Mouse (Mus musculus): ENCODE results near the gene Dppa2. TPM values are rescaled to one million over a fixed set of nuclear protein-coding genes. Genes with fewer than 3 reads are reported as not detected.
"Not testable (repeated sequence)": the region's sequence is repeated elsewhere in the genome, so short reads cannot be mapped to it uniquely, and the experiment has no call there.

Gene Dppa2
- polyA plus RNA-seq, 1 experiment from 2014 or later: not detected

- H3K4me1 ChIP-seq (replicated peaks); H3K27ac ChIP-seq (replicated peaks); H3K36me3 ChIP-seq; H3K9me3 ChIP-seq; H3K27me3 ChIP-seq; H3K9ac ChIP-seq; H3K4me2 ChIP-seq; ATAC-seq (ENCODE audit: low read depth); H3K4me3 ChIP-seq: not testable (repeated sequence)
- 95% methylated on average over 10 of the region's 10 CpGs for WGBS
Observed at GRCm38 (mm10) chr16:48308916-48309315, 5.2 kb downstream of the Dppa2 start.

GRCm38 (mm10) chr16:48309912-48310630, 6.4 kb downstream of the Dppa2 start:
- WGBS: 78% methylated on average over 12 of the region's 12 CpGs
- no peak overlapping the region for H3K9ac ChIP-seq
- no peak overlapping the region for H3K27ac ChIP-seq (replicated peaks)
- no peaks in the 10 kb centered on the region for H3K36me3 ChIP-seq
- H3K4me1 ChIP-seq (replicated peaks): no peaks in the 10 kb centered on the region
- no peak overlapping the region for H3K4me3 ChIP-seq
- no peak overlapping the region for H3K4me2 ChIP-seq
- H3K27me3 ChIP-seq: no peaks in the 10 kb centered on the region
- ATAC-seq (ENCODE audit: low read depth): no peak
- H3K9me3 ChIP-seq: no peaks in the 10 kb centered on the region

GRCm38 (mm10) chr16:48315294-48315693, 11.6 kb downstream of the Dppa2 start:
- 94% methylated on average over 3 of the region's 3 CpGs for WGBS
- H3K4me3 ChIP-seq: no peak overlapping the region
- no peak overlapping the region for H3K4me2 ChIP-seq
- no peak for ATAC-seq (ENCODE audit: low read depth)
- no peaks in the 10 kb centered on the region for H3K27me3 ChIP-seq
- H3K36me3 ChIP-seq: no peaks in the 10 kb centered on the region
- no peak overlapping the region for H3K27ac ChIP-seq (replicated peaks)
- H3K9me3 ChIP-seq: no peaks in the 10 kb centered on the region
- no peaks in the 10 kb centered on the region for H3K4me1 ChIP-seq (replicated peaks)
- H3K9ac ChIP-seq: no peak overlapping the region

- Histone ChIP-seq H3K9me3 (no peaks in the 10 kb centered on the region), H3K27ac (replicated peaks) (no peak overlapping the region), H3K4me1 (replicated peaks) (no peaks in the 10 kb centered on the region), H3K9ac (no peak overlapping the region), H3K4me3 (no peak overlapping the region), H3K27me3 (no peaks in the 10 kb centered on the region), H3K36me3 (no peaks in the 10 kb centered on the region), H3K4me2 (no peak overlapping the region)
- no peak for ATAC-seq (ENCODE audit: low read depth)
- 99% methylated on average over 6 of the region's 6 CpGs for WGBS
Observed at GRCm38 (mm10) chr16:48320781-48321180, 17.1 kb downstream of the Dppa2 start.

GRCm38 (mm10) chr16:48323133-48323532, 19.4 kb downstream of the Dppa2 start:
- Histone ChIP-seq H3K4me3 (no peak overlapping the region), H3K36me3 (no peaks in the 10 kb centered on the region), H3K4me2 (no peak overlapping the region), H3K27ac (replicated peaks) (no peak overlapping the region), H3K9me3 (no peaks in the 10 kb centered on the region), H3K4me1 (replicated peaks) (no peaks in the 10 kb centered on the region), H3K9ac (no peak overlapping the region), H3K27me3 (no peaks in the 10 kb centered on the region)
- WGBS: 70% methylated on average over 6 of the region's 6 CpGs
- no peak for ATAC-seq (ENCODE audit: low read depth)

GRCm38 (mm10) chr16:48323602-48324345, 20.1 kb downstream of the Dppa2 start:
- 86% methylated on average over 8 of the region's 8 CpGs for WGBS
- H3K36me3 ChIP-seq: no peaks in the 10 kb centered on the region
- ATAC-seq (ENCODE audit: low read depth): no peak
- H3K4me3 ChIP-seq: no peak overlapping the region
- no peak overlapping the region for H3K27ac ChIP-seq (replicated peaks)
- H3K4me1 ChIP-seq (replicated peaks): no peaks in the 10 kb centered on the region
- H3K27me3 ChIP-seq: no peaks in the 10 kb centered on the region
- no peaks in the 10 kb centered on the region for H3K9me3 ChIP-seq
- no peak overlapping the region for H3K9ac ChIP-seq
- H3K4me2 ChIP-seq: no peak overlapping the region

GRCm38 (mm10) chr16:48326903-48327302, 23.2 kb downstream of the Dppa2 start:
- Histone ChIP-seq H3K27ac (replicated peaks) (no peak overlapping the region), H3K4me1 (replicated peaks) (no peaks in the 10 kb centered on the region), H3K9me3 (no peaks in the 10 kb centered on the region), H3K9ac (no peak overlapping the region), H3K4me2 (no peak overlapping the region), H3K4me3 (no peak overlapping the region), H3K36me3 (no peaks in the 10 kb centered on the region), H3K27me3 (no peaks in the 10 kb centered on the region)
- 38% methylated on average over 5 of the region's 5 CpGs for WGBS
- no peak for ATAC-seq (ENCODE audit: low read depth)

- H3K9me3 ChIP-seq: no peaks in the 10 kb centered on the region
- H3K4me1 ChIP-seq (replicated peaks): no peaks in the 10 kb centered on the region
- no peak overlapping the region for H3K27ac ChIP-seq (replicated peaks)
- no peak overlapping the region for H3K9ac ChIP-seq
- WGBS: 93% methylated on average over 2 of the region's 2 CpGs
- no peak for ATAC-seq (ENCODE audit: low read depth)
- no peak overlapping the region for H3K4me2 ChIP-seq
- H3K27me3 ChIP-seq: no peaks in the 10 kb centered on the region
- H3K4me3 ChIP-seq: no peak overlapping the region
- H3K36me3 ChIP-seq: no peaks in the 10 kb centered on the region
Observed at GRCm38 (mm10) chr16:48328420-48328819, 24.7 kb downstream of the Dppa2 start.

GRCm38 (mm10) chr16:48331822-48332221, 28.1 kb downstream of the Dppa2 start:
- no peak for ATAC-seq (ENCODE audit: low read depth)
- no peaks in the 10 kb centered on the region for H3K4me1 ChIP-seq (replicated peaks)
- no peak overlapping the region for H3K9ac ChIP-seq
- no peak overlapping the region for H3K27ac ChIP-seq (replicated peaks)
- H3K4me2 ChIP-seq: no peak overlapping the region
- no peak overlapping the region for H3K4me3 ChIP-seq
- no peaks in the 10 kb centered on the region for H3K36me3 ChIP-seq
- H3K27me3 ChIP-seq: no peaks in the 10 kb centered on the region
- no peaks in the 10 kb centered on the region for H3K9me3 ChIP-seq
- WGBS: 79% methylated on average over 3 of the region's 3 CpGs

- H3K4me2 ChIP-seq: no peak overlapping the region
- no peak overlapping the region for H3K4me3 ChIP-seq
- H3K9ac ChIP-seq: no peak overlapping the region
- WGBS: 90% methylated on average over 4 of the region's 4 CpGs
- no peaks in the 10 kb centered on the region for H3K27me3 ChIP-seq
- no peak for ATAC-seq (ENCODE audit: low read depth)
- no peak overlapping the region for H3K27ac ChIP-seq (replicated peaks)
- no peaks in the 10 kb centered on the region for H3K36me3 ChIP-seq
- H3K9me3 ChIP-seq: no peaks in the 10 kb centered on the region
- H3K4me1 ChIP-seq (replicated peaks): no peaks in the 10 kb centered on the region
Observed at GRCm38 (mm10) chr16:48335326-48335725, 31.6 kb downstream of the Dppa2 start.

- Histone ChIP-seq H3K36me3 (no peaks in the 10 kb centered on the region), H3K9ac (no peak overlapping the region), H3K9me3 (0 out of 2 replicates have a peak, but pooled peaks cover 5% of the 10 kb centered on the region), H3K4me3 (no peak overlapping the region), H3K27me3 (no peaks in the 10 kb centered on the region), H3K27ac (replicated peaks) (no peak overlapping the region), H3K4me2 (no peak overlapping the region), H3K4me1 (replicated peaks) (no peaks in the 10 kb centered on the region)
- WGBS: 91% methylated on average over 2 of the region's 2 CpGs
- no peak for ATAC-seq (ENCODE audit: low read depth)
Observed at GRCm38 (mm10) chr16:48344193-48344592, 40.5 kb downstream of the Dppa2 start.

GRCm38 (mm10) chr16:48347246-48347645, 43.5 kb downstream of the Dppa2 start:
- Histone ChIP-seq H3K36me3 (no peaks in the 10 kb centered on the region), H3K4me1 (replicated peaks) (no peaks in the 10 kb centered on the region), H3K4me2 (no peak overlapping the region), H3K4me3 (no peak overlapping the region), H3K9me3 (0 out of 2 replicates have a peak, but pooled peaks cover 5% of the 10 kb centered on the region), H3K27ac (replicated peaks) (no peak overlapping the region), H3K27me3 (no peaks in the 10 kb centered on the region), H3K9ac (no peak overlapping the region)
- no peak for ATAC-seq (ENCODE audit: low read depth)
- 55% methylated on average over 1 of the region's 1 CpGs for WGBS
